Mouse (Mus musculus) CH12.LX (cell line): Measurements from ENCODE around the gene Zfp213. TPM values are rescaled to one million over a fixed set of nuclear protein-coding genes. Genes with fewer than 3 reads are reported as not detected.

Source experiments
- DNase-seq: peaks from one replicate; pipeline ENCODE4 v3.0.0-alpha.2; 2013; ENCODE audit errors: extremely low read depth
- H3K27ac ChIP-seq: 2 replicates; pipeline ENCODE4 v1.5.1; 2012; ENCODE audit warnings: low read depth, mild to moderate bottlenecking, control low read depth, moderate library complexity; ENCODE audit not compliant: insufficient read depth
- H3K27me3 ChIP-seq: replicated peaks from 2 replicates; pipeline ENCODE3; 2012; ENCODE audit warnings: inconsistent platforms
- H3K36me3 ChIP-seq, 2 experiments: replicated peaks in 1 of 2; 2 replicates each; pipeline versions ENCODE3 to v1.6.1; 2012; ENCODE audit warnings: inconsistent platforms in 1 of 2, low read length in 1 of 2, mild to moderate bottlenecking in 1 of 2, mixed read lengths in 1 of 2, moderate library complexity in 1 of 2; ENCODE audit not compliant: control insufficient read depth in 1 of 2, insufficient read depth in 1 of 2
- H3K4me1 ChIP-seq, 2 experiments: 2 replicates each; pipeline ENCODE4 v1.6.1; 2012; ENCODE audit warnings: inconsistent platforms in 1 of 2, moderate library complexity in 1 of 2; ENCODE audit not compliant: insufficient read depth in 2 of 2, control insufficient read depth in 1 of 2
- H3K4me2 ChIP-seq: 2 replicates; pipeline ENCODE4 v1.6.1; 2012; ENCODE audit warnings: low read depth, mild to moderate bottlenecking, control low read depth; ENCODE audit not compliant: poor library complexity, insufficient read depth, severe bottlenecking
- H3K4me3 ChIP-seq, 3 experiments: fragments of 150-350 bp in 1 of 3; sonication (generic) in 1 of 3; replicated peaks in 1 of 3; 2 replicates each; pipeline versions ENCODE3 to v1.5.1; 2011 to 2012; ENCODE audit warnings: low read depth in 2 of 3, low read length in 2 of 3, mild to moderate bottlenecking in 2 of 3, moderate library complexity in 2 of 3, control low read depth in 1 of 3, improper control_type of control experiment in 1 of 3, inconsistent platforms in 1 of 3, mixed read lengths in 1 of 3; ENCODE audit not compliant: poor library complexity in 1 of 3
- H3K79me2 ChIP-seq: replicated peaks from 2 replicates; pipeline ENCODE4 v1.6.1; 2012; ENCODE audit warnings: mild to moderate bottlenecking, moderate library complexity; ENCODE audit not compliant: control insufficient read depth, poor library complexity, insufficient read depth, severe bottlenecking; ENCODE audit errors: extremely low read depth
- H3K9ac ChIP-seq: 2 replicates; pipeline ENCODE4 v1.6.1; 2012; ENCODE audit warnings: low read depth, mild to moderate bottlenecking, control low read depth, moderate library complexity; ENCODE audit not compliant: insufficient read depth
- H3K9me3 ChIP-seq: replicated peaks from 2 replicates; pipeline ENCODE3; 2012; ENCODE audit warnings: low read length, inconsistent platforms, mixed read lengths
- BHLHE40 ChIP-seq: IDR thresholded peaks from 2 replicates; pipeline ENCODE4 v1.6.1; 2011; ENCODE audit warnings: mild to moderate bottlenecking, low read depth, low read length, improper control_type of control experiment
- CTCF ChIP-seq, 2 experiments: IDR thresholded peaks in 1 of 2; conservative IDR thresholded peaks in 1 of 2; 2 replicates each; pipeline ENCODE4 v1.5.1; 2011 to 2012; ENCODE audit warnings: low read depth in 2 of 2, low read length in 2 of 2, improper control_type of control experiment in 1 of 2, inconsistent platforms in 1 of 2, mild to moderate bottlenecking in 1 of 2, moderate library complexity in 1 of 2
- E2F4 ChIP-seq: IDR thresholded peaks from 2 replicates; pipeline ENCODE4 v1.6.1; 2011; ENCODE audit warnings: low read depth, low read length, improper control_type of control experiment; ENCODE audit not compliant: insufficient replicate concordance
- GABPA ChIP-seq: IDR thresholded peaks from 2 replicates; pipeline ENCODE4 v1.6.1; 2012; ENCODE audit warnings: low read depth, low read length, improper control_type of control experiment, inconsistent platforms; ENCODE audit not compliant: insufficient replicate concordance
- HCFC1 ChIP-seq: IDR thresholded peaks from 2 replicates; pipeline ENCODE4 v1.6.1; 2012; ENCODE audit warnings: low read depth, mild to moderate bottlenecking, inconsistent platforms, low read length, improper control_type of control experiment
- KAT2A ChIP-seq: IDR thresholded peaks from 2 replicates; pipeline ENCODE4 v1.6.1; 2012; ENCODE audit warnings: low read length, improper control_type of control experiment, inconsistent platforms; ENCODE audit not compliant: insufficient replicate concordance
- MAFK ChIP-seq: IDR thresholded peaks from 2 replicates; pipeline ENCODE4 v1.6.1; 2011; ENCODE audit warnings: low read length, improper control_type of control experiment; ENCODE audit not compliant: insufficient replicate concordance
- MAX ChIP-seq: IDR thresholded peaks from 2 replicates; pipeline ENCODE4 v1.6.1; 2011; ENCODE audit warnings: low read length, improper control_type of control experiment
- MXI1 ChIP-seq: IDR thresholded peaks from 2 replicates; pipeline ENCODE4 v1.6.1; 2011; ENCODE audit warnings: mild to moderate bottlenecking, low read depth, low read length, improper control_type of control experiment
- NELFE ChIP-seq: IDR thresholded peaks from 2 replicates; pipeline ENCODE4 v1.6.1; 2011; ENCODE audit warnings: low read depth, low read length, improper control_type of control experiment
- NRF1 ChIP-seq: IDR thresholded peaks from 2 replicates; pipeline ENCODE4 v1.6.1; 2014; ENCODE audit warnings: low read depth, mild to moderate bottlenecking, inconsistent platforms, low read length, improper control_type of control experiment, moderate library complexity
- PAX5 ChIP-seq: IDR thresholded peaks from 2 replicates; pipeline ENCODE4 v1.6.1; 2012; ENCODE audit warnings: low read length, inconsistent platforms, mixed read lengths
- POLR2A ChIP-seq: IDR thresholded peaks from 2 replicates; pipeline ENCODE4 v1.6.1; 2011; ENCODE audit warnings: low read depth, mild to moderate bottlenecking, improper control_type of control experiment, low read length
- RAD21 ChIP-seq: IDR thresholded peaks from 2 replicates; pipeline ENCODE4 v1.6.1; 2011; ENCODE audit warnings: low read depth, mild to moderate bottlenecking, low read length, improper control_type of control experiment, moderate library complexity
- RCOR1 ChIP-seq: conservative IDR thresholded peaks from 2 replicates; pipeline ENCODE4 v1.6.1; 2012; ENCODE audit warnings: low read depth, mild to moderate bottlenecking, inconsistent platforms, low read length, improper control_type of control experiment
- SIN3A ChIP-seq: IDR thresholded peaks from 2 replicates; pipeline ENCODE4 v1.6.1; 2012; ENCODE audit warnings: low read length, improper control_type of control experiment, inconsistent platforms
- SMC3 ChIP-seq: IDR thresholded peaks from 2 replicates; pipeline ENCODE4 v1.6.1; 2011; ENCODE audit warnings: low read depth, low read length, improper control_type of control experiment
- TBP ChIP-seq: conservative IDR thresholded peaks from 2 replicates; pipeline ENCODE4 v1.6.1; 2011; ENCODE audit warnings: low read depth, low read length, improper control_type of control experiment
- USF1 ChIP-seq: IDR thresholded peaks from 2 replicates; pipeline ENCODE4 v1.6.1; 2014; ENCODE audit warnings: low read depth, mild to moderate bottlenecking, inconsistent platforms, low read length, improper control_type of control experiment
- ZC3H11A ChIP-seq: IDR thresholded peaks from 2 replicates; pipeline ENCODE4 v1.6.1; 2012; ENCODE audit warnings: low read depth, mild to moderate bottlenecking, inconsistent platforms, low read length, improper control_type of control experiment
- ZKSCAN1 ChIP-seq: IDR thresholded peaks from 2 replicates; pipeline ENCODE4 v1.6.1; 2012; ENCODE audit warnings: low read depth, inconsistent platforms, low read length, improper control_type of control experiment, borderline replicate concordance
- ZMIZ1 ChIP-seq: IDR thresholded peaks from 2 replicates; pipeline ENCODE4 v1.6.1; 2012; ENCODE audit warnings: low read depth, mild to moderate bottlenecking, inconsistent platforms, low read length, improper control_type of control experiment
- ZNF384 ChIP-seq: IDR thresholded peaks from 2 replicates; pipeline ENCODE4 v1.6.1; 2012; ENCODE audit warnings: low read depth, low read length, improper control_type of control experiment, inconsistent platforms
- dilution Hi-C: fragments of 300-500 bp; cut with MboI; formaldehyde crosslinking; loops from 2 replicates; pipeline ENCODE4 v1.14.3; 2020; ENCODE audit warnings: low sequenced_read_pairs; ENCODE audit not compliant: extremely low pct_unique_long_range_greater_than_20kb, extremely low pct_ligation_motif_present
- in situ Hi-C: fragments of 300-500 bp; cut with MboI; formaldehyde crosslinking; loops from 3 replicates; pipeline ENCODE4 v1.14.3; 2019; ENCODE audit warnings: low sequenced_read_pairs, low pct_ligation_motif_present, low pct_unique_long_range_greater_than_20kb, mixed read lengths
- polyA plus RNA-seq: library from polyadenylated mRNA; unstranded; fragments of >175 nt; gene quantifications from 2 replicates; pipeline ENCODE4 v1.2.1, GENCODE M21; 2012; ENCODE audit warnings: low read depth; ENCODE audit not compliant: insufficient read length
- total RNA-seq, 2 experiments: library from RNA; depleted of rRNA; stranded (reverse); fragments of 300-350 nt in 1 of 2; fragments of >200 nt in 1 of 2; gene quantifications; 2 replicates each; pipeline ENCODE4 v1.2.3; 2012 to 2014

The Zfp213 gene
- total and polyA plus RNA-seq, 3 experiments: 8.0 to 10.9 (median 9.4) TPM

GRCm38 (mm10) chr17:23592208-23592925, 28.3 kb upstream of the Zfp213 start (continued):
- TF ChIP-seq NELFE: peak; percentile 69
- TF ChIP-seq E2F4: peak; percentile 95; the same call in 1 of the 2 replicates

GRCm38 (mm10) chr17:23587253-23587652, 23.2 kb upstream of the Zfp213 start:
- H3K4me1 ChIP-seq: peaks cover under 1 to 2% of the 10 kb centered on the region in 2 experiments; a peak in 2 of 4 replicates
- H3K79me2 ChIP-seq: no peaks in the 10 kb centered on the region
- in situ Hi-C loops: no loop called here
- H3K4me3 ChIP-seq: no peak overlapping the region
- no peak for DNase-seq
- H3K9ac ChIP-seq: no peak overlapping the region
- no peaks in the 10 kb centered on the region for H3K9me3 ChIP-seq
- no peaks in the 10 kb centered on the region for H3K36me3 ChIP-seq
- no peak overlapping the region for H3K27ac ChIP-seq
- peaks cover 68% of the 10 kb centered on the region for H3K27me3 ChIP-seq
- dilution Hi-C loops: no loop called here
- H3K4me2 ChIP-seq: no peak overlapping the region
- TF ChIP-seq ZMIZ1: no peak
- no peak for TF ChIP-seq USF1
- TF ChIP-seq TBP: no peak
- TF ChIP-seq MAX: no peak
- no peak for TF ChIP-seq BHLHE40
- no peak for TF ChIP-seq ZNF384
- TF ChIP-seq SIN3A: no peak
- no peak for TF ChIP-seq POLR2A
- no peak for TF ChIP-seq ZC3H11A
- no peak for TF ChIP-seq KAT2A
- no peak for TF ChIP-seq NELFE
- no peak for TF ChIP-seq MXI1
- no peak for TF ChIP-seq RAD21
- TF ChIP-seq CTCF (conservative IDR thresholded peaks at IDR 0.05 in 1 of 2, IDR thresholded peaks at IDR 0.05 in 1 of 2; ENCODE audit: low read depth in 2 of 2, low read length in 2 of 2): no peak
- no peak for TF ChIP-seq GABPA
- TF ChIP-seq SMC3: no peak

- no peaks in the 10 kb centered on the region for H3K9me3 ChIP-seq
- dilution Hi-C loops: no loop called here
- H3K4me1 ChIP-seq: no peaks in the 10 kb centered on the region
- TF ChIP-seq SIN3A (no peak), RCOR1 (no peak), ZC3H11A (no peak), MAFK (no peak), ZKSCAN1 (no peak), PAX5 (no peak), KAT2A (no peak), NRF1 (no peak), HCFC1 (no peak)
- no peak overlapping the region for H3K27ac ChIP-seq
- peaks cover 65% of the 10 kb centered on the region for H3K27me3 ChIP-seq
- DNase-seq: no peak
- H3K4me2 ChIP-seq: no peak overlapping the region
- in situ Hi-C loops: no loop called here
- no peaks in the 10 kb centered on the region for H3K36me3 ChIP-seq
- no peaks in the 10 kb centered on the region for H3K79me2 ChIP-seq
- H3K4me3 ChIP-seq: no peak overlapping the region
- H3K9ac ChIP-seq: no peak overlapping the region
Measured at GRCm38 (mm10) chr17:23585721-23586491, 21.9 kb upstream of the Zfp213 start.
